Comparison of ENCODE assay signal across 8 mouse cellular contexts in the genomic region with DNA sequence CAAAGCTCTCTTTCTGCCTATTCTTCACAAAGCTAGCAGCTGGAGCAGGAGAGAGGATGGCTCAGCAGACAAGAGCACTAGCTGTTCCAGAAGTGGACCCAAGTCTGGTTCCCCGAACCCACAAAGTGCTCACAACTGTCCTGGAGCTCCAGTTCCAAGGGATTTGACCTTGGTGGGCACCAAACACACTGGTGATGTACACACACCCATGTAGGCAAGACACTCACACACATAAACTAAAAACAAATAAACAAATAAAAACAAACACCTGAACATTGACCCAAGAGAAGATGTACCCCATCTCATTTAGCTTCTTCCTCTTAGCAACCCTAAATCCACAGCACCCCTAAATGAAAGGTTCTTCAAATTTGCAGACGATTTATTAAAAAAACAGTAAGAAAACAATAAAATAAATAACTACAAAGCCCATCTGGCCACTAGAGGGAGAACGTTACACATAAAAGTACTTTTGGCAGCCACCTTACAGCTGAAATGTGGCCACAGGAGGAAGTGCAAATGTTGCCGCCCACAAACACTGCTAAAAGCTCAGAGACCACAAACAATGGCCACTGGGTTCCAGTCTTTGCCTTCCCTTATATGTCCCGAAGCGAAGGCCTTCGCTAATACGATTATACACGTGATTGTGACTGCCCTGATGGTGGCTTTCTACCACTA. TPM values are rescaled to one million over a fixed set of nuclear protein-coding genes. Genes with fewer than 3 reads are reported as not detected.
DNase-seq lines count a peak whose midpoint lies in the region; ATAC-seq lines count a peak whose summit lies in the region.

No protein-coding gene starts in this region.

- no peaks in the 10 kb centered on the region for H3K27me3 ChIP-seq in intestine, embryonic 14.5 days (replicated peaks; ENCODE audit: control insufficient read depth, insufficient read depth, low read length)
- no peaks in the 10 kb centered on the region for H3K27me3 ChIP-seq in midbrain, embryonic 10.5 days (ENCODE audit: low read depth, poor library complexity, severe bottlenecking)

- WGBS in intestine, embryonic 14.5 days = 22% methylated on average over 9 of the region's 9 CpGs
- 25% methylated on average over 9 of the region's 9 CpGs for WGBS in midbrain, embryonic 10.5 days

- H3K4me3 ChIP-seq in intestine, embryonic 14.5 days (ENCODE audit: low read depth, low read length) = no peak overlapping the region
- no peak overlapping the region for H3K4me3 ChIP-seq in midbrain, embryonic 10.5 days

- intact Hi-C loops in gastrocnemius, postnatal 36 days (cut with DNase I) = loop anchor here (1.0 to 5.0 kb wide), 2 partner anchors 310 to 639 kb away; no protein-coding TSS in a partner anchor
- intact Hi-C loops in left cerebral cortex, postnatal 14 days (cut with DNase I) = loop anchor here (1.0 to 10.0 kb wide), 3 partner anchors 276 to 636 kb away; no protein-coding TSS in a partner anchor

- H3K27ac ChIP-seq in intestine, embryonic 14.5 days (ENCODE audit: low read depth) = no peak overlapping the region
- peak overlapping the region; percentile 59 for H3K27ac ChIP-seq in midbrain, embryonic 10.5 days (replicated peaks)

- no peak for ATAC-seq in intestine, embryonic 14.5 days (replicated peaks; ENCODE audit: low FRiP score, low TSS enrichment, low read depth)
- no peak for ATAC-seq in erythroid progenitor cell, adult 5-6 weeks (replicated peaks; ENCODE audit: low FRiP score, poor library complexity, severe bottlenecking)

- H3K36me3 ChIP-seq in intestine, embryonic 14.5 days (ENCODE audit: control insufficient read depth, insufficient read depth, low read length) = no peaks in the 10 kb centered on the region
- no peaks in the 10 kb centered on the region for H3K36me3 ChIP-seq in midbrain, embryonic 10.5 days

- no peak overlapping the region for H3K4me2 ChIP-seq in intestine, embryonic 14.5 days (ENCODE audit: low read length)

- H3K9me3 ChIP-seq in intestine, embryonic 14.5 days (ENCODE audit: control insufficient read depth, low read length) = no peaks in the 10 kb centered on the region
- no peaks in the 10 kb centered on the region for H3K9me3 ChIP-seq in midbrain, embryonic 10.5 days (replicated peaks)

- peak; percentile 85 for DNase-seq in R1 (ENCODE audit: low read depth, low spot score)
- peak; percentile 18 to 51 for DNase-seq in cerebellum, postnatal 36 days
- peak; percentile 25 to 29 for DNase-seq in gastrocnemius, postnatal 36 days
- DNase-seq in intestine, embryonic 14.5 days (ENCODE audit: low spot score) = peak; percentile 70
- DNase-seq in left cerebral cortex, postnatal 14 days (ENCODE audit: low spot score in 2 of 2) = peak; percentile 70 to 82
- DNase-seq in midbrain, embryonic 10.5 days (ENCODE audit: low spot score) = peak; percentile 56
- peak; percentile 26 for DNase-seq in right cerebral cortex, postnatal 25 days

- no peak overlapping the region for H3K9ac ChIP-seq in intestine, embryonic 14.5 days (ENCODE audit: low read length)

- no peaks in the 10 kb centered on the region for H3K4me1 ChIP-seq in intestine, embryonic 14.5 days (replicated peaks; ENCODE audit: control insufficient read depth, insufficient read depth, low read length)
- H3K4me1 ChIP-seq in midbrain, embryonic 10.5 days = peaks cover 9% of the 10 kb centered on the region

RNA-seq across cellular contexts. Expression of gene Setmar, which starts 33.5 kb away (rescaled TPM):
- total RNA-seq in gastrocnemius, postnatal 36 days (2021) = 1 to 10 TPM; 3.8 to 4.1 TPM
- polyA plus RNA-seq in intestine, embryonic 14.5 days (2014; fragmentation: Nextera tagmentation; extraction: Ambion mirVana) = 6.5 and 7.7 TPM in 2 replicates
- total RNA-seq in left cerebral cortex, postnatal 14 days (2021) = 1 to 10 TPM; 7.6 to 8.0 TPM
- polyA plus RNA-seq in midbrain, embryonic 10.5 days (2016; fragmentation: Nextera tagmentation; extraction: Ambion mirVana) = 7.0 and 7.3 TPM in 2 replicates
- total RNA-seq in erythroid progenitor cell, adult 5-6 weeks (2015; ENCODE audit: low replicate concordance) = not detected in 2 replicates
- 0.39 TPM in 1 of 2 replicates, not detected in the other for total RNA-seq in erythroid progenitor cell, adult 5-6 weeks (2017; ENCODE audit: low replicate concordance)

Comparison
In these comparisons a context has a peak if more than half of its experiments do, and no peak if none do; other contexts are left out.
1. DNase-seq: peak in every context shown above with its lines; median percentile 85 in R1; 76 in left cerebral cortex, postnatal 14 days; 70 in intestine, embryonic 14.5 days; 56 in midbrain, embryonic 10.5 days; 34 in cerebellum, postnatal 36 days; 27 in gastrocnemius, postnatal 36 days; 26 in right cerebral cortex, postnatal 25 days.